Mouse (Mus musculus): ENCODE results near the gene Npas3. TPM values are rescaled to one million over a fixed set of nuclear protein-coding genes. Genes with fewer than 3 reads are reported as not detected.

Gene Npas3
- total and polyA plus RNA-seq, 2 experiments: 0.04 TPM; not detected in 1

- no peaks in the 10 kb centered on the region for H3K4me1 ChIP-seq (ENCODE audit: control insufficient read depth, insufficient read depth, low read length)
- no peaks in the 10 kb centered on the region for H3K27me3 ChIP-seq (ENCODE audit: control insufficient read depth, insufficient read depth, low read length)
- H3K79me2 ChIP-seq (ENCODE audit: control insufficient read depth, insufficient read depth, low read length): no peaks in the 10 kb centered on the region
- no peak overlapping the region for H3K4me3 ChIP-seq (ENCODE audit: insufficient read depth, low read depth, low read length)
- H3K36me3 ChIP-seq (ENCODE audit: control insufficient read depth, insufficient read depth, low read length): no peaks in the 10 kb centered on the region
- WGBS: 62% methylated on average over 12 of the region's 12 CpGs
- no peak for DNase-seq (ENCODE audit: extremely low read depth, low read depth, low spot score)
- no peak overlapping the region for H3K9ac ChIP-seq (ENCODE audit: low read depth, low read length)
- TF ChIP-seq CTCF (IDR thresholded peaks at IDR 0.05; ENCODE audit: low read depth, low read length): no peak
- no peak for TF ChIP-seq POLR2A (IDR thresholded peaks at IDR 0.05; ENCODE audit: extremely low read depth, insufficient read depth, low read length)
- no peak overlapping the region for H3K27ac ChIP-seq (replicated peaks; ENCODE audit: insufficient read depth, low read depth, low read length)
Measured at GRCm38 (mm10) chr12:53846154-53846665, 597.7 kb downstream of the Npas3 start.

GRCm38 (mm10) chr12:53849263-53849662 lies 600.8 kb downstream of the Npas3 start:
- H3K79me2 ChIP-seq (ENCODE audit: control insufficient read depth, insufficient read depth, low read length): no peaks in the 10 kb centered on the region
- H3K4me1 ChIP-seq (ENCODE audit: control insufficient read depth, insufficient read depth, low read length): no peaks in the 10 kb centered on the region
- no peak for DNase-seq (ENCODE audit: extremely low read depth, low read depth, low spot score)
- 29% methylated on average over 2 of the region's 2 CpGs for WGBS
- no peak overlapping the region for H3K27ac ChIP-seq (replicated peaks; ENCODE audit: insufficient read depth, low read depth, low read length)
- H3K36me3 ChIP-seq (ENCODE audit: control insufficient read depth, insufficient read depth, low read length): no peaks in the 10 kb centered on the region
- no peak overlapping the region for H3K9ac ChIP-seq (ENCODE audit: low read depth, low read length)
- H3K4me3 ChIP-seq (ENCODE audit: insufficient read depth, low read depth, low read length): no peak overlapping the region
- no peaks in the 10 kb centered on the region for H3K27me3 ChIP-seq (ENCODE audit: control insufficient read depth, insufficient read depth, low read length)
- no peak for TF ChIP-seq POLR2A (IDR thresholded peaks at IDR 0.05; ENCODE audit: extremely low read depth, insufficient read depth, low read length)
- no peak for TF ChIP-seq CTCF (IDR thresholded peaks at IDR 0.05; ENCODE audit: low read depth, low read length)

GRCm38 (mm10) chr12:53852432-53852831 lies 604.0 kb downstream of the Npas3 start:
- TF ChIP-seq CTCF (IDR thresholded peaks at IDR 0.05; ENCODE audit: low read depth, low read length) (no peak), POLR2A (IDR thresholded peaks at IDR 0.05; ENCODE audit: extremely low read depth, insufficient read depth, low read length) (no peak)
- 81% methylated on average over 2 of the region's 2 CpGs for WGBS
- no peak for DNase-seq (ENCODE audit: extremely low read depth, low read depth, low spot score)
- H3K9ac ChIP-seq (ENCODE audit: low read depth, low read length): no peak overlapping the region
- H3K36me3 ChIP-seq (ENCODE audit: control insufficient read depth, insufficient read depth, low read length): no peaks in the 10 kb centered on the region
- no peak overlapping the region for H3K27ac ChIP-seq (replicated peaks; ENCODE audit: insufficient read depth, low read depth, low read length)
- no peaks in the 10 kb centered on the region for H3K4me1 ChIP-seq (ENCODE audit: control insufficient read depth, insufficient read depth, low read length)
- no peaks in the 10 kb centered on the region for H3K79me2 ChIP-seq (ENCODE audit: control insufficient read depth, insufficient read depth, low read length)
- no peaks in the 10 kb centered on the region for H3K27me3 ChIP-seq (ENCODE audit: control insufficient read depth, insufficient read depth, low read length)
- H3K4me3 ChIP-seq (ENCODE audit: insufficient read depth, low read depth, low read length): no peak overlapping the region

GRCm38 (mm10) chr12:53860176-53860575 lies 611.7 kb downstream of the Npas3 start:
- TF ChIP-seq POLR2A (IDR thresholded peaks at IDR 0.05; ENCODE audit: extremely low read depth, insufficient read depth, low read length) (no peak), CTCF (IDR thresholded peaks at IDR 0.05; ENCODE audit: low read depth, low read length) (no peak)
- no peaks in the 10 kb centered on the region for H3K4me1 ChIP-seq (ENCODE audit: control insufficient read depth, insufficient read depth, low read length)
- no peaks in the 10 kb centered on the region for H3K36me3 ChIP-seq (ENCODE audit: control insufficient read depth, insufficient read depth, low read length)

DNA sequence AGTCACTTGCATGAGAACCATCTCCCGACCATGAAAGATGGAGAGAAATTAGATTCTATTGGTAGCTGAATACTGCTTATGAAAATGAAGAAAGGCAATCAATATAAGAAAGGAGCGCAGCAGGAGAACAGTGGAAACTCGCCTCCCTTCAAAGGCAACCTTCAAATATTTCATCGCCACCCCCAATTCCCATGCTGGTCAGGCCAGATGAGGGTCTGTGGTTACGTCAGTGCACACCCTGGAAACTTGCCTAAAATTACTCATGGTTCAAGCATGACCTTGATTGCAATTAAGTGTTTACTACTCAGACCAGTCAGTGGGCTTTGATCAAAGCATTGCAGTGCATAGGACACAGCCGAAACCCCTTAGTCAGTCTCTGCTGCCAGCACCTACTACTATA lies 613.8 kb downstream of the Npas3 start:
- Histone ChIP-seq H3K36me3 (ENCODE audit: control insufficient read depth, insufficient read depth, low read length) (no peaks in the 10 kb centered on the region), H3K27me3 (ENCODE audit: control insufficient read depth, insufficient read depth, low read length) (no peaks in the 10 kb centered on the region), H3K9ac (ENCODE audit: low read depth, low read length) (no peak overlapping the region), H3K27ac (replicated peaks; ENCODE audit: insufficient read depth, low read depth, low read length) (no peak overlapping the region), H3K79me2 (ENCODE audit: control insufficient read depth, insufficient read depth, low read length) (no peaks in the 10 kb centered on the region), H3K4me1 (ENCODE audit: control insufficient read depth, insufficient read depth, low read length) (no peaks in the 10 kb centered on the region), H3K4me3 (ENCODE audit: insufficient read depth, low read depth, low read length) (no peak overlapping the region)
- TF ChIP-seq CTCF (IDR thresholded peaks at IDR 0.05; ENCODE audit: low read depth, low read length) (no peak), POLR2A (IDR thresholded peaks at IDR 0.05; ENCODE audit: extremely low read depth, insufficient read depth, low read length) (no peak)
- WGBS: 90% methylated on average over 6 of the region's 6 CpGs
- no peak for DNase-seq (ENCODE audit: extremely low read depth, low read depth, low spot score)

More at GRCm38 (mm10) chr12:53860176-53860575, 611.7 kb downstream of the Npas3 start:
- no peaks in the 10 kb centered on the region for H3K27me3 ChIP-seq (ENCODE audit: control insufficient read depth, insufficient read depth, low read length)
- no peak overlapping the region for H3K9ac ChIP-seq (ENCODE audit: low read depth, low read length)
- H3K27ac ChIP-seq (replicated peaks; ENCODE audit: insufficient read depth, low read depth, low read length): no peak overlapping the region
- DNase-seq (ENCODE audit: extremely low read depth, low read depth, low spot score): no peak
- no peaks in the 10 kb centered on the region for H3K79me2 ChIP-seq (ENCODE audit: control insufficient read depth, insufficient read depth, low read length)
- no peak overlapping the region for H3K4me3 ChIP-seq (ENCODE audit: insufficient read depth, low read depth, low read length)

DNA sequence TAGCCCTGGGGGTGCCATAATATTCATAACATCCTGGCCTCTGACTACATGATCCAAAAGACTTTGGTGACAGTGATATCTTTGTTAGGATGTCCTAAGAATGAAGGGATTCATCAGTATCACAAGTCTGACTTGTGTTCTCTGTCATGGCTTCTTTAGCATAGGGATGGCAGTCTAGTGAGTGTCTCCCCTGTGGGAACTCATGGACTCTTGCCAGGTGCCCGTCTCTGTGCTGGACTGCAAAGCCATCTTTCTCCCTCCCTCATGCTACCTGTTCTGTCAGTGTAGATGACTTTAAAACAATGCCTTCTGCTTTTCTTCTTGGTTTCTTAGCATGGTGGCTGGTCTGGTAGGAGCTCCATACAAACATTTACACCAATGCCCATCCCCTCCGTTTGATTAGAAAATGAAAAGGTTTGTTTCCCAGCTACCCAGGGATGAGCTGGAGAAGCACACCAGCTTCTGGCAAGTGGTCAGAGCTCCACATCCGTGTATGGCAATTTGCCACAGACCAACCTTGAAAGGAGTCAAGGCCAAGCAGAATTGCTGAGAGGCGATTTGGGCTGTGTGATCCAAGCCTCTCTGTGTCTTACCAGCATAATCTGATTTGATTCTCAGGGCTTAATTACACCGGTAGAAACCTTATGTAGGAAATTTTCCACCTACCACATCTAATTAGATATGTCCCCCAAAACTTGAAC lies 616.1 kb downstream of the Npas3 start:
- 71% methylated on average over 5 of the region's 5 CpGs for WGBS
- no peak overlapping the region for H3K27ac ChIP-seq (replicated peaks; ENCODE audit: insufficient read depth, low read depth, low read length)
- H3K27me3 ChIP-seq (ENCODE audit: control insufficient read depth, insufficient read depth, low read length): no peaks in the 10 kb centered on the region
- no peaks in the 10 kb centered on the region for H3K36me3 ChIP-seq (ENCODE audit: control insufficient read depth, insufficient read depth, low read length)
- no peak overlapping the region for H3K9ac ChIP-seq (ENCODE audit: low read depth, low read length)
- no peaks in the 10 kb centered on the region for H3K4me1 ChIP-seq (ENCODE audit: control insufficient read depth, insufficient read depth, low read length)
- H3K79me2 ChIP-seq (ENCODE audit: control insufficient read depth, insufficient read depth, low read length): no peaks in the 10 kb centered on the region
- no peak for TF ChIP-seq CTCF (IDR thresholded peaks at IDR 0.05; ENCODE audit: low read depth, low read length)
- no peak for TF ChIP-seq POLR2A (IDR thresholded peaks at IDR 0.05; ENCODE audit: extremely low read depth, insufficient read depth, low read length)
- DNase-seq (ENCODE audit: extremely low read depth, low read depth, low spot score): no peak
- H3K4me3 ChIP-seq (ENCODE audit: insufficient read depth, low read depth, low read length): no peak overlapping the region
